Mouse (Mus musculus): ENCODE results near the gene Mthfd2.

GRCm38 (mm10) chr6:83370316-83370965, 44.7 kb upstream of the Mthfd2 start:
- TF ChIP-seq GATA1 (IDR thresholded peaks at IDR 0.05; ENCODE audit: borderline replicate concordance, low read length) = no peak
- TF ChIP-seq FLI1 (IDR thresholded peaks at IDR 0.05; ENCODE audit: low read length) = no peak

All from megakaryocyte, embryonic 14.5 days (primary cell).